Mouse (Mus musculus) cortical plate, adult 2 months (tissue): ENCODE measurements at regions not wholly inside any gene's neighbourhood (a gene's known extent, or its start where the extent isn't known, plus 50 kb on each side); places are given as distances from the start of the nearest gene placed in this dataset.

Experiments
- CTCF ChIP-seq: fragments of 200-500 bp; IDR thresholded peaks from 2 replicates; pipeline ENCODE4 v1.5.1; 2011; ENCODE audit warnings: mild to moderate bottlenecking, control low read depth, low read length; ENCODE audit not compliant: insufficient read depth; ENCODE audit errors: extremely low read depth
- POLR2A ChIP-seq: fragments of 200-500 bp; IDR thresholded peaks from 2 replicates; pipeline ENCODE4 v1.6.1; 2011; ENCODE audit warnings: mild to moderate bottlenecking, low read length, control low read depth; ENCODE audit not compliant: insufficient read depth; ENCODE audit errors: extremely low read depth

GRCm38 (mm10) chr3:38289062-38289461 is 195.6 kb downstream of the Ankrd50 start:
- TF ChIP-seq POLR2A (no peak), CTCF (no peak)
